Mouse (Mus musculus) gastrocnemius, postnatal 25 days (tissue): ENCODE measurements at regions not wholly inside any gene's neighbourhood (a gene's known extent, or its start where the extent isn't known, plus 50 kb on each side); places are given as distances from the start of the nearest gene placed in this dataset.

Experiments
- DNase-seq: peaks from one replicate; pipeline ENCODE4 v3.0.0; 2022

DNA sequence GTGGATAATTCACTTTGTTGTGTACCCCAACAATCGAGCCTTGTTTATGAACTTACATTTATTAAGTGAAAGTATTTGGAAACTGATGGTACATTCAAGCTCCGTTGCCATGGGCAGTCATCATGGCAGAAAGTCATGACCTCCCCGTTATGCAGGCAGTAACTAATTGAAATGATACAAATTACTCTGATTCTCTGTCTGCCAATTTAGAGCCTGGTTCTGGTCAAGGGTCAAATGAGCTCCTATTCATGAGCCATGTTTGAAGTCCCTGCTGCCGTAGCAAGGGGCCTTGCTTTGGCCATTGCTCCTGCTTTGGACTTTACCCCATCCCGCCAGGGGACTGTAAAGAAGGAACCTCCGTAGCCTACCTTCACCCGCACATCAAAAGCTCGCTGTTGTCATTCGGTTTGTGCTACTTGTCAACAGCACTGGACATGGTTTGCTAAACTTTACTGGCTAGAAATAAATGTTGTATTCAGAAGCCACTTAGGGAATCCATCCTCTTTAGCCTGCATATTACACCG lies 152.8 kb upstream of the Foxd3 start:
- DNase-seq = no peak

DNA sequence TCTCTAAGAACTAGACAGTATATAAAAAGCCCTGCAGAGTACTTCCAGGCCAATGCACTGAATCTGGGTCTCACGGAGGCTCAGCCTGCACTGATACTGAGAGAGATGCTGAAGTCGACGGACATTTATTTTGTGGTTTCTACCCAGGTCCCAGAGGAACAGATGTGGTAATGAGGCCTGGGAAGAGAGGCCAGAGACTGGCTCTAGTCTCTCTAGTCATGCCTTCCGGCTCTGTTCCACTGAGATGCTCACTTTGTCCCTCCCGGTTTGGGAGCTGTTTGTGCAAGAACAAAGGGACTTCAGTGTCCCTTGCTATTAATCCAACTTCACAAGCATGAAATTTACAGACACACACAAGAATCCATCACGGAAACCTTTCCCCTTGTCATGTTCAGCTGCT lies 144.1 kb upstream of the Foxd3 start:
- DNase-seq = no peak

DNA sequence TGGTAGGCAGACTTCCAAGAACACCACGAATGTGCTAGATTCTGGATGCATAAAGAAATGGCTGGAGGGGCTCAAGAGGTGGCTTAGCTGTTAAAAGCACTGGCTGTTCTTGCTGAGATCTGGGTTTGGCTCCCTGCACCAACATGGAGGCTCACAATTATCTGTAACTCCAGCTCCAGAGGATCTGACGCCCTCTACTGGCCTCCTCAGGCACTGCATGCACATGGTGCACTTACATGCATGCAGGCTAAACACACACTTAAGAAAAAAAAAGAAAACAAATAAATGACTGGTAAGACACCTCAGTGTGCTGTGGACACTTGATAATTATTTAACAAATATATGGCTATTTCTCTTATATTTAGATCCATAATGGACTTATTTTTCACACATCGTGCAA lies 139.2 kb upstream of the Foxd3 start:
- DNase-seq = no peak

DNA sequence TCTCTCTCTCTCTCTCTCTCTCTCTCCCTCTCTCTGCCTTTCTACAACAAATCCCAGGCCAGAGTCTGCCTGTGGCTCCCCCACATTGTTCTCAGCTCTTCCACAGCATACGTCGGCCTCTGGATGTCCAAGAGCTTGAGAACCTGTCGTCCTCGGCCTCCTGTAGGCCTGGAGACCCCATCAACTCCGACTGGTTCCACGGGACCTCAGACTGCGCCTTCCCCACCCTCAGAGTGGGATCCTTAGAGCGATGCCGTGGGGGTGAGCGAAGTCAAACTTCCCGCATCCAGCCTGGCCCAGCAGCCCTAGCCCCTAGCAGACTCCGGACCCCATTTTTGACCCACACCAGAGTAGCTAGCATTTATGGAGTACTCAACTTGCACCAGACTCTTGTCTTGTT lies 128.7 kb upstream of the Foxd3 start:
- DNase-seq = no peak

DNA sequence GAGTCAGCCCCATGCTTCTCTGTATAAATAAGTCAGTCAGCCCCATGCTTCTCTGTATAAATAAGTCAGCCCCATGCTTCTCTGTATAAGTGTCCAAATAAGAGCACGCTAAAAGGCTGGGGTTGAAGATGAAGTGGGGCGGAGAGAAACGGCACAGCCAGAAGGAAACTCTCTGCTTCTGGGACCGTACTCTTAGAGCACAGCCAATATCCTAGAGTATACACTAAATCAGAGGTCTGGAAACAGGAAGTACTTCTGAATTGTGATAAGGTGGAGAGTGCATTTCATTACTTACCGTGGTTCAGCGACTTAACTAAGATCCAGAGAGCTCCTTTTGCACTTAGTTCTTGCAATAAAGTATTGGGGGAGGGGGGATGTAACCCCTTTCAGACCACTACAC lies 112.1 kb upstream of the Foxd3 start:
- no peak for DNase-seq

DNA sequence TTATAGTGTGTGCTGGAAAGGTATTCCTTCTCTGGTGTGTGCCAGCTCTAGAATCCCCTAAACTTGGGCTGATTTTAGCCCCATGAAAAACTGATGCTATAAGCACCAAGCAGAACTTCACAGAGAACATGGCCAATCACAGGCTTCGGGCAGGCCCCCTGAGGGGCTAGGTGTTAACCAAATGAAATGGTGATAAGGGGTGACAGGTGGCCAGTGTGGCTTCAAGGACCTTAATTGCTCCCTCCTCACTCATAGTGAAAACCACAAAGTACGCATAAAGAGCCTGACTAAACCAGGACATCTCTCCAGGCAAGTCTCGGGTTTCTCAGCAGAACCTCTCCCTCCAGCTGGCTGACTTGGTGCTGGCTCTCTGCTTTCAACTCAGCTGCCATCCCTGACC lies 110.4 kb upstream of the Foxd3 start:
- DNase-seq = no peak

DNA sequence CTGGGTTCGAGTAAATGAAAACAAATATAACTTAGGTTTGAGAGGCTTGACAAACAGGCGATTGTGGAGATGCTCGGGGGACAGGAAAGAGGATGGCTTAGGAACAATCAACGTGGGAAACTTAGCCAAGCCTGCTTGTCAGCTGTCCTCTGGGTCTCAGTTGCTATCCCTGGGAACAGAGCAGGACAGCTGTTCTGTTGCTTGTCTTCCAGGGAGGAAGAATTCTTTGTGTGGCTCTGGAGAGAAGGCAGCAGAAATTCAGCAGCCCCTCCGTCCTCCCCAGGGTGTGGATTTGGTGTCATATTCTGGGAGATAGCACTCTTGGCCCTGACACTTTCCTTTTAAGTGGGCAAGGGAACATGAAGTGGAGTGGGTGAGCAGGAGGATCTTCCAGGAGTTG lies 98.1 kb upstream of the Foxd3 start:
- DNase-seq = no peak

DNA sequence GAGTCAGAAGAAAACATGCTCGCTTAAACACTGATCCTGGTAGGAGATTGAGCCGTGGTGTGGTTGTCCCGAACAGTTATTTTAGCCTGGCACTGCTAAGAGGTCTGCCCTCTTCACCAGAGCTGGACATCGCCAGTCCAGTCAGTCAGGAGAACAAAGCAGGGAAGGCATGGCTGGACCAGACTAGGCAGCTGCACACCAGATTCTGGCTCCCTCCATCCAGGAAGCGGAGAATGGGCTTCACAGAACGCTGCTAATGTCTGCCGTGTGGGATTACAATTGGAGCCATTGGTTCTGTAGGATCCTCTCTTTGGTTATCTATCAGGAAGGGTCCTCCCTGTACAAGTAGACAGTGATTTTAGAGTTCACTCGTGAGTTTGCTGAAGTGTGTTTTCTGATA lies 95.5 kb upstream of the Foxd3 start:
- DNase-seq = no peak

DNA sequence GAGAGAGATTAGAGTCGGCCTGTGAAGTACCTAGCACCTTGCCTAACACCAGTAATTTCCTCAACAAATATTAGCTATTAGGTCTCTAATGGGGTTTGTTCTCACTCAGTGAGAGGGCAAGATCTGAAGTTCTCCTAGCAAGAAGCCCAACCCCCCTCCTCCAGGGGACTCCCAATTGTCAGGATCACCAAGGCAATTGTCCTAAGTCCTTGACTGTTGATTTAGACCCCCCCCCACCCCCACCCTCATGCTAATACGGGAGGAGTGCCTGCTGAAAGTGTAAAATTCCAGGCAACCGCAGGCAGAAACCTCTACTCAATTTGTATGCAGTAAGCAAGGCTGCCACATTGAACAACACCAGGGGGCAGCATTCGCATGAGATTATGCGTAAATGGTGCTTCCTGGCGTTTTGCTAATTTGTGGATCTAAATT lies 94.6 kb upstream of the Foxd3 start:
- no peak for DNase-seq

DNA sequence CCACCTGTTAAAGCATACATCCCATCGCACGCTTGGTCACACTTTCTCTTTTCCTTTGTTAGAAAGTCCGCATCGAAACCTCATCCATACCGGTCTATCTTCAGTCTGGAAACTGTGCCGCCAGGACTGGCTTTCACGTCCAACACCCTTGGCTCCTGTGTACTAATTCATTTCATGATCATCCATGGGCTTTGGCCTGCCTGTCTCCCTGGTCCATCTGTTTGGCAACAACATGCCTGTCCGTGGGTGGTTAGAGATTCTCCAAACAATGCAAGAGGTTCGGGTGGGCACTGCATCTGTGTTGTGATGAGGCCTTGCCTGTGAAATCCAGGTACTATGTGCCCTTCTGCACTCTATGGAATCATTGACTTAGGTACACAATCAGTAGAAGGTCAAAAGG lies 90.7 kb upstream of the Foxd3 start:
- no peak for DNase-seq

DNA sequence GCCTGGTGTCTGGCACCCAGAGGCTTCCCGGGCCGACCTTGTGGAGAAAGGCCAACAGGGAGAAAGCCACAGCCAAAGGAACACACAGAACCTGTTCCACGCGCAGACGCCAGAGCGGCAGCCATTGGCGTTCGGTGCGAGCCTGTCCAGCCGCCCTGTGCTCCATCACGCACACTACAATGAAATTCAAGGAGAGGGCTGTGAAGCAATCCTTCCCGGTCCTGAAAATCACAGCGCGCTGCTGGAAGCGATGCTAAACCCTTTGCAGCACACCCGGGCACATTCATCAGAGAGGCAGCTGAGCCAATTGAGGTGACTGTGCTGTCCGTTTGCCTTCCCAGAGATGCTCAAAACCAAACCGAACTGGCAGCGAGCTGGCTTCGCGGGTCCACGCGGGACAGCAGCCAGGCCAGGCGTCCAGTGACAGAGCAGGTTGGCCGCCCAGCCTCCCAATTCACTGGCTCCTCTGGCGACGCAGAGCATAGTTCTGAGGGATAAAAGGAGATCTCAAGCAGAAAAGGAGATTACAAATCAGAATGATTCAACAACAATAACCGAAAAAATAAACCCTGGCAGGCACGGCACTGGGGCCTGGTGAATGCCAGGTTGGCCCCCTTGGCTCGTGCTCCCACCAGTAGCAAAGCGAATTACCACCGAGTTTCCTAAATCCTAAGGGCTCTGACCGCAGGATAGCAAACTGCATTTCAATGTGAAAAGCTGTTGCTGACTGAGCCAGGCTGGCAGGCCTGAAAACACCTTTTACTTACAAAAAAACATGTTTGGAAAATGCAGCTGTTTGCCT lies 83.1 kb upstream of the Foxd3 start:
- DNase-seq = peak; percentile 36

DNA sequence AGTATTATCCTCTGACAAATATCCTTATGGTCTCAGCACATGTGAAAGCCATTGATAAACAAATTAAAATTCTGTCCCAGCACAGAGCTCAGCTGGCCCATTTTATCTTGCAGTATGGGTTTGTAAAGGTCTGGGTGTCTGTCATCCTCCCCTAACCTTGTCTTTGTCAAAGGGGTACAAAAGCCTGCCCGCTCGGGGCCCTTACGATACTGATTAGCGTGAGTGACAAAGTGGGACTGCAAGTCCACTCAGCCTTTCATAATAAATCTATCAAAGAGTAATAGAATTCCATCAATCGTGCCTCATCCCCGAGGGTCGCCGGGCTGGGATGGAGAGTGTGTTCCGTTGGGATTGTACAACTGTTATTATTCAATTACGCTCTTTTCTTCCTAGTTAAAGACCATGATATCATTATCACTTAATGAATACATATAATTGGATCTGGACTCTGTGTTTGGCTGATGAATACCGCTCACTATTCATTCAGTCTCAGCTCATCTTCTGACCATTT lies 82.0 kb upstream of the Foxd3 start:
- DNase-seq = no peak

DNA sequence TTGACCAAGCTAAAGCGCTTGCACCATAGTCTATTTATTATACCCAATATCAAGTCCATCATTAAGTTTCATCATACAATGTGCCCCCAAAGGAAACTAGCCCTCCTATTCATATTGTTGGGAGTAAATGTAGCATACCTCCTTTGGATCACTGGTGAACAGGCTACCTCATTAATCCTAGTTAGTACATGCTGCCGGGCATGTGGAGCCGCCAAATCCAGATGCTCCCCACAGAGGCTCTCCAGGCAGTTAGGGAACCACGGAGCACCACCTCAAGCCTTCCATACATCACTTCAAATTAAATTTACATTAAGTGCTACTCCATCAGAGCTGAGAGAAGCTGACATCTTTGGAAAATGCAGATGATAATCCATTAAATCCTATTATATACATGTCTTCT lies 81.1 kb upstream of the Foxd3 start:
- DNase-seq = no peak

DNA sequence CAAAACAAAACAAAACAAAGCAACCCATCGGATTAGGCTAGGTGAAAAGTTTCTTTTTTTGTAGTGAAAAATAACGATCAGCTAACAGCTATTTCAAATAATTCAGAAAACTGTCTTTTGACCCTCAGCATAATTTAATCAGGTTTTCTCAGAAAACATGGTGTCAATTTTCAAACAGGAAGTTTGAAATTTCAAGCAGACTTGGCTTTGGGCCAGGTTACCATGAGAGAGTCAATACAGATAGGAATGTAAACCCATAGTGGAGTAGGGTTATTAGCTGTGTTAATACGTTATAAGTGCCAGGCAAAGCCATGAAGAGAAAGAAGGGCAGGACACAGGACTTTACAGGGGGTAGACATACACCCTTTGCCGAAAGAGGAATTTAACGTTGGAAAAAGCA lies 58.3 kb upstream of the Foxd3 start:
- no peak for DNase-seq

DNA sequence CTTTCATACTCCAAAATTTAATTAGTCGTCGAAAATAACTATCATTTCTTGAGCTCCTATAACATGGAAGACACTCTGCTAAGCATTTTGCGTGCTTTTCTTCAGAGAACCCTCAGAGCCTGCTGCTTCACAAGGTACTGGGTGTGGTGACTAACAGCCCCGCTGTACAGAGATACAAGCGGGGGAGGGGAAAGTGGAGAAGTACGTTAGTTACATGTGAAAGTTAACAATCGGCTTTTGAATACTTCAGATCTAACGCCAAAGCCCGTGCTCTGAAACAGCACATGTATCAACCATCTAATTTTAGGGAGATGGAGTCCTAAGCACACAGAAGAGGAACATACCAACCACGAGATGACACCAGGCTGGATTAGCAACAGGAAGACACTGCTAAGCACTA lies 55.4 kb upstream of the Foxd3 start:
- DNase-seq = no peak

DNA sequence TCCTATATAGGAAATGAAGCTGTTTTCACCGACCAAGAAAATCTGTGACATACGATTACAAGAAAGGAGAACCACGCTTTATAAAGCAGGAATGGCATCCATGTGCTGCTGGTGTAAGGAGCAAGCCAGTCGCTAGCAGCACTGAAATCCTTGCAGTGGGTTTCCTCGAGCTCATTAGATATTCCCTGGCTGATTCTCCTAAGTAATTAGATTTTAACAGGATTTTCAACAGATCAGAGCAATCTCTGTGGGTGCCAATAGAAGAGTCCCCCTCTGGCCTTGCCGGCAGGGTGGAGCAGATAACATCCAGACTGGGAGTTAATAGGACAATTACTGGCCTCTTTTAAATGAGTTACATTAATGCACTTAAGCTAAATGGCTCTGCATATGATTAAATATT lies 54.6 kb upstream of the Foxd3 start:
- no peak for DNase-seq
